Mouse (Mus musculus) myocyte (in vitro differentiated cells): ENCODE results near the gene Epo. TPM values are rescaled to one million over a fixed set of nuclear protein-coding genes. Genes with fewer than 3 reads are reported as not detected.

Experiments
- H3K27me3 ChIP-seq: one replicate; pipeline ENCODE4 v1.6.1; 2011; ENCODE audit not compliant: control insufficient read depth, insufficient read depth, insufficient read length
- H3K36me3 ChIP-seq: one replicate; pipeline ENCODE4 v1.6.1; 2011; ENCODE audit not compliant: control insufficient read depth, insufficient read depth
- H3K4me2 ChIP-seq: one replicate; pipeline ENCODE4 v1.6.1; 2011; ENCODE audit warnings: low read depth, control low read depth
- H3K4me3 ChIP-seq: one replicate; pipeline ENCODE4 v1.5.1; 2011; ENCODE audit warnings: mild to moderate bottlenecking, control low read depth, moderate library complexity
- H3K79me2 ChIP-seq: one replicate; pipeline ENCODE4 v1.6.1; 2011; ENCODE audit not compliant: control insufficient read depth, insufficient read depth
- H3ac ChIP-seq: one replicate; pipeline ENCODE4 v1.6.1; 2011; ENCODE audit not compliant: control insufficient read depth, insufficient read length
- CEBPB ChIP-seq: IDR thresholded peaks from 2 replicates; pipeline ENCODE4 v1.6.1; 2011; ENCODE audit warnings: mild to moderate bottlenecking, moderate library complexity; ENCODE audit not compliant: poor library complexity, insufficient read depth, severe bottlenecking
- E2F4 ChIP-seq: IDR thresholded peaks from one replicate; pipeline ENCODE4 v1.6.1; 2011; ENCODE audit warnings: mild to moderate bottlenecking, control low read depth, moderate library complexity; ENCODE audit not compliant: insufficient read depth
- MAX ChIP-seq: IDR thresholded peaks from one replicate; pipeline ENCODE4 v1.6.1; 2011; ENCODE audit warnings: low read depth, mild to moderate bottlenecking, control low read depth
- MYOD1 ChIP-seq, 3 experiments: IDR thresholded peaks; one replicate each; pipeline ENCODE4 v1.6.1; 2011; ENCODE audit warnings: control low read depth in 2 of 3, low read depth in 2 of 3, mild to moderate bottlenecking in 2 of 3, moderate library complexity in 1 of 3; ENCODE audit not compliant: insufficient read length in 2 of 3, control insufficient read depth in 1 of 3
- MYOG ChIP-seq, 3 experiments: IDR thresholded peaks; one replicate each; pipeline ENCODE4 v1.6.1; 2011; ENCODE audit warnings: control low read depth in 2 of 3, low read depth in 2 of 3, mild to moderate bottlenecking in 2 of 3; ENCODE audit not compliant: insufficient read length in 2 of 3, control insufficient read depth in 1 of 3, insufficient read depth in 1 of 3
- POLR2A ChIP-seq: IDR thresholded peaks from one replicate; pipeline ENCODE4 v1.6.1; 2011; ENCODE audit warnings: low read depth, mild to moderate bottlenecking, control low read depth, moderate library complexity; ENCODE audit not compliant: insufficient read length
- POLR2AphosphoS2 ChIP-seq: IDR thresholded peaks from one replicate; pipeline ENCODE4 v1.6.1; 2011; ENCODE audit warnings: low read depth, control low read depth; ENCODE audit not compliant: insufficient read length
- REST ChIP-seq: IDR thresholded peaks from one replicate; pipeline ENCODE4 v1.6.1; 2011; ENCODE audit warnings: mild to moderate bottlenecking, control low read depth, moderate library complexity; ENCODE audit not compliant: insufficient read depth, insufficient read length
- SRF ChIP-seq: IDR thresholded peaks from one replicate; pipeline ENCODE4 v1.6.1; 2011; ENCODE audit warnings: low read depth; ENCODE audit not compliant: control insufficient read depth, insufficient read length
- TCF12 ChIP-seq: IDR thresholded peaks from one replicate; pipeline ENCODE4 v1.6.1; 2011; ENCODE audit warnings: mild to moderate bottlenecking, control low read depth; ENCODE audit not compliant: poor library complexity, insufficient read depth, severe bottlenecking
- TCF3 ChIP-seq: IDR thresholded peaks from one replicate; pipeline ENCODE4 v1.6.1; 2011; ENCODE audit warnings: low read depth, control low read depth; ENCODE audit not compliant: insufficient read length
- USF1 ChIP-seq: IDR thresholded peaks from one replicate; pipeline ENCODE4 v1.6.1; 2011; ENCODE audit warnings: low read depth, mild to moderate bottlenecking, control low read depth, moderate library complexity
- polyA plus RNA-seq: library from polyadenylated mRNA; unstranded; fragments of >200 nt; fragmentation: generic; extraction: Trizol; gene quantifications from one replicate; pipeline ENCODE4 v1.2.1, GENCODE M21; 2012; ENCODE audit warnings: missing spikeins

Gene Epo
- polyA plus RNA-seq, 1 experiment, result not detected

- no peak for TF ChIP-seq POLR2A
- no peak for TF ChIP-seq TCF12
- no peak for TF ChIP-seq REST
- no peak for TF ChIP-seq MYOG (IDR thresholded peaks at IDR 0.05; ENCODE audit: control insufficient read depth in 1 of 3, insufficient read depth in 1 of 3, insufficient read length in 2 of 3, low read depth in 2 of 3)
- no peak for TF ChIP-seq SRF
- no peak for TF ChIP-seq TCF3
- TF ChIP-seq MAX, result no peak
- TF ChIP-seq MYOD1 (IDR thresholded peaks at IDR 0.05; ENCODE audit: control insufficient read depth in 1 of 3, insufficient read length in 2 of 3, low read depth in 2 of 3), result no peak
- no peak for TF ChIP-seq POLR2AphosphoS2
- no peak for TF ChIP-seq E2F4
- TF ChIP-seq USF1, result no peak
- TF ChIP-seq CEBPB, result no peak
Measured at GRCm38 (mm10) chr5:137513951-137514721, 18.9 kb downstream of the Epo start.

GRCm38 (mm10) chr5:137512847-137513794 is 19.9 kb downstream of the Epo start:
- peaks cover 1% of the 10 kb centered on the region for H3K36me3 ChIP-seq
- H3K4me3 ChIP-seq, result no peak overlapping the region
- H3K79me2 ChIP-seq, result peaks cover 70% of the 10 kb centered on the region
- H3ac ChIP-seq, result no peak overlapping the region
- H3K4me2 ChIP-seq, result no peak overlapping the region
- TF ChIP-seq MYOG (IDR thresholded peaks at IDR 0.05; ENCODE audit: control insufficient read depth in 1 of 3, insufficient read depth in 1 of 3, insufficient read length in 2 of 3, low read depth in 2 of 3) (no peak), POLR2AphosphoS2 (no peak), TCF3 (no peak), TCF12 (no peak), USF1 (no peak)
- no peaks in the 10 kb centered on the region for H3K27me3 ChIP-seq

More at GRCm38 (mm10) chr5:137513951-137514721, 18.9 kb downstream of the Epo start:
- Histone ChIP-seq H3K4me3 (no peak overlapping the region), H3K79me2 (peaks cover 74% of the 10 kb centered on the region), H3K4me2 (no peak overlapping the region), H3K36me3 (peaks cover 4% of the 10 kb centered on the region), H3ac (no peak overlapping the region), H3K27me3 (no peaks in the 10 kb centered on the region)

- TF ChIP-seq REST (no peak), USF1 (no peak), MYOD1 (IDR thresholded peaks at IDR 0.05; ENCODE audit: control insufficient read depth in 1 of 3, insufficient read length in 2 of 3, low read depth in 2 of 3) (no peak), SRF (no peak), E2F4 (no peak), TCF3 (no peak), POLR2A (no peak), CEBPB (no peak), POLR2AphosphoS2 (no peak), MAX (no peak), TCF12 (no peak), MYOG (IDR thresholded peaks at IDR 0.05; ENCODE audit: control insufficient read depth in 1 of 3, insufficient read depth in 1 of 3, insufficient read length in 2 of 3, low read depth in 2 of 3) (no peak)
- Histone ChIP-seq H3K27me3 (no peaks in the 10 kb centered on the region), H3K4me2 (peak overlapping the region; percentile 80), H3K79me2 (peaks cover 60% of the 10 kb centered on the region), H3K36me3 (no peaks in the 10 kb centered on the region), H3K4me3 (peak overlapping the region; percentile 29), H3ac (no peak overlapping the region)
Measured at GRCm38 (mm10) chr5:137511706-137512105, 21.3 kb downstream of the Epo start.

DNA sequence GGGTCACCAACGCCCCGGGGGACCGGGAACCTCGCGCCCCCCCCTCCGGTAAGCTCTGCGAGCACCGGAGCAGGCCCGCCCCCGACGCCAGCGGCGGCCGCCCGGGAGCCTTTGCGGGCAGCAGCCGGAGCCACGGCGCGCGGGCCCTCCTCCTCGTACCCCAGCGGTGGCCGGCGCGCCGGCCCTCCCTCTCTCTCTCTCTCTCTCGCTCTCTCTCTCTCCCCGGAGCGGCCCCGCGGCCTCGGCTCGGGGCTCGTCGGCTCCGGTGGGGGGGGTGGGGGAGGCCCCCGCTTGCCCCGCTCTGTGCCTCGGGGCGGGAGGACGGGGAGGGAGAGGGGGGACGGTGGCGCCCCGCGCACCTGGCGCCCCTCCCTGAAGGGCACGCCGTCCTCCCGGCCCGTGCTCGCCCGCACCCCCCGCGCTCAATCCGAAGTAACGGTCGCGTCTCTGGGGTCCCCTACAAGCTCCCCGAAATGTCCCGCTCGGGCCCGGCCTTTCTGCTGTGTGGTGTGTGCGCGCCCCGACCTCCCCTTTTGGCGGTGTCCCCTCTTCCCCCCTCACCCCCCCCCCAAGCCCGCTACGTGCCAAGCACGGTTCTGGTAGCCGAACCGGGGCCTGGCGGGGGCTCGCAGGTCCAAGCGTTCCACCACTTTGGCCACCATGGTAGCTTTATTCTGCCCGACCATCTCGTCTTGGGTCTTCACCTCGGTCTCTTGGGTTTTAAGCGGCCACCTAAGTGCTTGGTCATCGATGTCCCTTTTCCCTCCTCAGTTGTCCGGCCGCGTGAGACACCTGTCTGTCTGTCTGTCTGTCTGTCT is 22.3 kb downstream of the Epo start:
- H3ac ChIP-seq, result peak overlapping the region; percentile 98
- peak overlapping the region; percentile 80 for H3K4me2 ChIP-seq
- H3K27me3 ChIP-seq, result no peaks in the 10 kb centered on the region
- peak overlapping the region; percentile 29 for H3K4me3 ChIP-seq
- H3K36me3 ChIP-seq, result no peaks in the 10 kb centered on the region
- no peak for TF ChIP-seq USF1
- TF ChIP-seq TCF3, result no peak
- TF ChIP-seq MYOD1 (IDR thresholded peaks at IDR 0.05; ENCODE audit: control insufficient read depth in 1 of 3, insufficient read length in 2 of 3, low read depth in 2 of 3), result peak in 1 of 3 experiments; percentile 45
- peaks cover 51% of the 10 kb centered on the region for H3K79me2 ChIP-seq
